Mouse (Mus musculus) frontal cortex, postnatal 25 days (tissue): Measurements from ENCODE around the gene Ch25h.

Experiments used
- DNase-seq, 2 experiments: peaks; one replicate each; pipeline ENCODE4 v3.0.0; 2022; ENCODE audit warnings: low spot score in 2 of 2

Ch25h gene

DNA sequence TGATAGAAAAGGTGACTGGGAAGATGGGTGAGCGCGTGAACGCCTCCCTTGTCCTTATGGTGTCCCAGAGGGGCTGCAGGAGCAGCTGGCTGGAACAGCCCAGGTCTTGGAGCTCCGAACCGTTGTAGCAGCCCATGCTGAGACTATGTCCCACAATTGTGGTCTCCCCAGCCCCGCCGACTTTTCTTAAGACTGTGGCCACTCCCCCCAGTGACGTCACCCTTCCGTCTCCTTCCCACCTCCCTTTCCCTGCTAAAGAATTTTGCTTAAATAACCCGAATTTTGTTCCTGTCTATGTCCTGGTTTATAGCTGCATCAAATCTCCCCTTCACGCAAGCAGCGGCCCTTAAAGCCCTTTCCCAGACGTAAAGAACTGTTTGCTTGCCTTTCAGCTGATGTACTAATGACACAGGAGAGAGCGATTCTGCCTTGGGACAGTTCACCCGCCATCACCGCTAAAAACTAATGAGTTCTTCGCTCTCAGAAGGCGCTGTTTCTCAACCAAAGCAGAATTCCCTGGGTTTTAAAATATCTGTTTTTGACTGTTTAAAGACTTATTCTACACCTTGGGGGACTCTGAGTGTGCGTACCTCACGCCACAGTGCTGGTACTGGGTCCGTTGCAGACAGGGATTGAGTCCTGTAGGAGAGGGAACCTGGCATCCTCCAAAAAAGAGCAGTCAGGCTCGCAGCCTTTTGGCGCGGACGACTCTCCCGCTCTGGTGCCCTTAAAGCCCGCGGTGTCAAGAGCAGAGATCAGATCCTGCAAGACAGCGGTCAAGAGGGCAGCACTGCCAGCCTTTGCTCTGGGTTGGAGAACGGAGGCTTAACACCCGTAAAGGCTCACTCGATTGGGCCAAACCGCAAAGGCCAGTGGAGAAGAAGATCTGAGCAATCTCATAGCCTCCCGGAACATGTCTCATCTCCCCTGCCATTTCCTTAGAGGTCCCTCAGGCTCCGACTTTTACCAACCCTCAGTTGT, at the start of gene Ch25h:
Gene Ch25h, minus strand, starts transcription at position 174 of the 981 bp plus-strand sequence.
- peak in 1 of 2 experiments; percentile 12 for DNase-seq

DNA sequence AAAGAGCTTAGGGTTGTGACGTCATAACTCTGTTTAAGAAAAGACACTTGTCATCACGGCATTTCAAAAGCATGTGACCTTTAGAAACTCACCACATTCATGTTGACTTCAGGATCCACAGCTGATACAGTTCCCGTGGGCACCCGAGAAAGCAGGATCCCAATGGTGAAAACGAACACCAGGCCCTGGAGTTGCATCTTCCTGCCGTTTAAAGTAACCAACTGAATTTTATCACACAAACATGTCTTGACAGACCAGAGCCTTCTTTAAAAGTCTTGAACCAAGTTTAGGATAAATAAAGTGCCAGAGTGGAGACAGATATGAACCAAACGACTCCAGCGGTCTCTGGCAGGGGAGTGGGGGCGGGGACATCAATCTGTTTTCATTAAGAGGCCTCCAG, 49.7 kb upstream of the Ch25h start:
- DNase-seq: no peak

DNA sequence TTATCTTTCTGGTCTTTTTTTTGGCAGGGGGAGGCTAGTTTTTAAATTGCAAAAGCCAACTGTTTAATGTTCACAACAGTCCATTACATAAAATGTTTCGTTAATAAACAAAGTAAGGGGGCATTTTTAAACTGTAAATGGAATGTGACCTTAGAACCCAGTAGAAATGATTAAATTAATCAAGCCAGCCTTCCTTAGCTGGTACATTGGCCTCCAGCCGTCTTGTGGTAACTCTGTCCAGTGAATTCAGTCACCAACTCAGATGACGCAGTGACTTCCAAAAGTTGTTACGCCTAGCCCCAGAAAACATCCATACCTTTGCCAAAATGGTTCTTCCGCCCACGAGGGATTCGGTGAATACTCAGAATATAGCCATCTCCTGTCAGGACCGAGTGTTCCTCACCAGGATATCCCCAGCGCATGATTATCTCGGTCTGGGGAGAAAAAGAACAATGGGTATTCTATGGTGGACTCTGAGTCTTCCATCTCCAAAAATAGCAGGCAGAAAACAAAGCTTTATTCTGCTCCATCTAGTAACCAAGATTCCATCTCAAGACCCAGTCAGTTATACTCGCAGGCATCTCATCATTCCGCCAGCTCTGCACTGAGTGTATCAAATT, 48.3 kb upstream of the Ch25h start:
- no peak for DNase-seq

DNA sequence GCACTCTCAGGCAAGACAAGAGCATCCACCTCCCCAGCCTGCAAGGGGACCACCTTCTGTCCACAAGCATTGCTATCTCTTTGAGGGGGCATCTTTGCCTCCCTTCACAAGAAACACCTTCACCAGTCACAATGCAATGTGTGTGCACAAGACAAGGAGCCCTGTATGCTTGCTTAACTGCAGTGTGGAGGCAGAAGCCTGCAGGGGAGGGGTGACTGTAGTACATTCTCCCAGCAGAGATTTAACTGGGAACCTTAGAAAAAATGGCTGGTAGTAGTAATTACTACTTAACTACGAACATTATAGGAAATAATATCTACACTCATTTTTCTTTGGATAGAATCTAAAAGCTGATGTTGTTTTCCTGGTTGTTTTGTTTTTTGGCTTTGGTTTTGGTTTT, 47.0 kb upstream of the Ch25h start:
- no peak for DNase-seq

- no peak for DNase-seq
These were observed 46.4 kb upstream of the Ch25h start for GRCm38 (mm10) chr19:34521361-34521760.

- no peak for DNase-seq
These were observed 45.1 kb upstream of the Ch25h start for GRCm38 (mm10) chr19:34520051-34520450.

GRCm38 (mm10) chr19:34519646-34520045, 44.7 kb upstream of the Ch25h start:
- DNase-seq: no peak

DNA sequence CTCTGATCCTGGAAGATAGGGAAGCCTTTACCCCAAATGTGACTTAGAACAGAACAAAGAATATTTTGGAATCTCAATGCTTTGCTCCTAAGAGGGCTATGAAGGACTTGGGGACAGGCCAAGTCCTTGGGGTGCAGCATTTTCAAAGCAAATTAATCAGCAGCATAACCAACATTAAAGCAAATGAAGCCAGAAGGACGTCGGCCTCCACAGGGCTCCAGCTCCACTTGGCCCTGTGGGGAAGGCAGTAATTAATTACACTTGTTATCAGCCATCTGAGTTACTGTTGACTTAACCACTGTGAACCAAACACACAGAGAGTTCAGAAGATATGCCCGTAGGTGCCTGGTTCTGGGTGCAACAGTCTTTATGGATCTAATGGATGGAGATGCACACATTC, 43.8 kb upstream of the Ch25h start:
- DNase-seq: no peak

DNA sequence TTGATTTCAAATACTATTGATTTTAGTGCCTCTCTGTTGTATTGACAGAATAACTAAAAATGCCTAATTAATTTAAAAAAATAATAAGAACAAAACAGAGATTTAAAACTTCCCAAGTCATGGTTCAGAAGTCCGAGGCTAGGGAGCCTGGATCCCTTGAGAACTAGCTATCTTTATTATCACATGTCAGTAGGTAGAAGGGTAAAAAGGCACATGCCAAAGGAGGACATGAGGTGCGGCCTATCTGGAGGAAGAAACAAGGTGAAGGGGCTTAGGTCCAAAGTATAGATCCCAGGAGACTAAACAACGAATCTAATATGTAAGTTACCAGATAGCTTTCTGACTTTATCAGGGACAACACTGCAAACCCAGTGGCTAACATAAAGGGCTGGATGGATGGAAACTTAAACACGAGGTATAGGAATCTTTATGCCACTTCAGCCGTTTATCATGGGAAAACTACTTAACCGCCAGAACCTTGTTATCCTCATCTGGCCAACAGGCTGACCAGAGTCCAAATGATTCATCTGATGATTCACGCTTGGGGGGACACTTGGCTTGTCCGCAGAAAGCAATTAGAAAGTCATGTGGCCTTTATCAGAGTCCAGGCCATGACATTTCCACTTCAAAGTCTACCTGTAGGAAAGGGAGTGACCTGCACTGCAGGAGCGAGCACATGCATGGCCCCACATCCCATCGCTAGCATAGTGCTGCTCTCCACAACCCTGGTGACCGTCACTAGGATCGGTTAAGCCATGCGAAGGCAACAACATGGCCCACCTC, 43.0 kb upstream of the Ch25h start:
- DNase-seq: no peak

DNA sequence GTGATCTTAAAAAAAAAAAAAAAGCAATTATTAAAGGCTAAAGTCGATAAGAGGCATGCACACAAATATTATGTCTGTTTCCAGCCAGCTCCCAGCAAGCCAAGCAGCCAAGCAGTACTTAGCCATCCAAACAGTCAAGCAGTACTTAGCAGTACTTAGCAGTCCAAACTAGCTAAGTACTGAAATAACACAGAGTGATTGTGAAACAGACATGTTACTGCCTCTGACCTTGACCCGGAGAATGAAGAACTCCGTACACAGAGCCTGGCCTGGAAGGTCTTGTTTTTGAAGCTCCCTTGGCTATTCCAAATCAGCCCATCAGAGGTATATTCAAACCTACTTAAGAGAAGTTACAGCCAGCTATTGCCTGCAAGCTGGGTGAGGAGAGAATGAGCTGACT, 42.2 kb upstream of the Ch25h start:
- no peak for DNase-seq

GRCm38 (mm10) chr19:34516346-34516745, 41.4 kb upstream of the Ch25h start:
- DNase-seq: no peak

GRCm38 (mm10) chr19:34515681-34516080, 40.7 kb upstream of the Ch25h start:
- no peak for DNase-seq

GRCm38 (mm10) chr19:34511528-34511927, 36.6 kb upstream of the Ch25h start:
- no peak for DNase-seq

- DNase-seq: no peak
These were observed 35.8 kb upstream of the Ch25h start for GRCm38 (mm10) chr19:34510717-34511116.

GRCm38 (mm10) chr19:34505161-34505721, 30.3 kb upstream of the Ch25h start:
- no peak for DNase-seq

DNA sequence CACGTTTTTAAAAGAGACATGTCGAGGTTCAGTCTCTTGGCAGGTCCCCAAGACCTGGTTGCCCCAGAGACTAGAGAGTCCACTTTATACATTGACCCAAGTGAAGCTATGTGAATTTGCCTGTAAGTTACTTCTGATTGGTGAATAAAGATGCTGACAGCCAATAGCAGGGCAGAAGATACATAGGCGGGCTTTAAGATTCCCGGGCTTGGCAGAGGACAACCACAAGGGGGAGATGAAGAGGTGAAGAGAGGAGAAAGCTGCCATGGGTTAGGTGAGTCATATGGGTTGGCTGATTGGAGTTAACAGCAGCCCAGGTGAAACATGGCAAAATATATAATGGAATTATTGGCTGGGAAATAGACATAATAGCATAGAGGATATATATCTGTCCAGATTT, 25.8 kb upstream of the Ch25h start:
- DNase-seq: peak; percentile 23 to 25

DNA sequence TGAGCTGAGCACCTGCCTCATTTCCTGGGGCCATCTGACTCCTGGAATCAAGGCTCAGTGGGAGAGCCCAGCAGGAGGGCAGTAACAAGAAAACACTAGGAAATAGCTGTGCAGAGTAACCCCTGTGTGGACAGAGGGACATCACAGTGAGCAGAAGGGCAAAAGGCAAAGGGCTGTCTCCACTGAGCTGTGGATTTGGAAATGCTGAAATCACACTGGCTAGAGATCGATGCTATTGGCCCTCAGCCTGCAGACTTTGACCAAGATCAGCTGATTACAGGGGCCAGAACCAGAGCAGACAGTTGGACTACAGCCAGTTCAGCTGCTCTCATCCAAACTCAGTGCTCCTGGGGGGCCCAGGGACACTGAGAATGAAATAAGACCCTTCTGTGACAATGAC, 21.4 kb upstream of the Ch25h start:
- DNase-seq: no peak

DNA sequence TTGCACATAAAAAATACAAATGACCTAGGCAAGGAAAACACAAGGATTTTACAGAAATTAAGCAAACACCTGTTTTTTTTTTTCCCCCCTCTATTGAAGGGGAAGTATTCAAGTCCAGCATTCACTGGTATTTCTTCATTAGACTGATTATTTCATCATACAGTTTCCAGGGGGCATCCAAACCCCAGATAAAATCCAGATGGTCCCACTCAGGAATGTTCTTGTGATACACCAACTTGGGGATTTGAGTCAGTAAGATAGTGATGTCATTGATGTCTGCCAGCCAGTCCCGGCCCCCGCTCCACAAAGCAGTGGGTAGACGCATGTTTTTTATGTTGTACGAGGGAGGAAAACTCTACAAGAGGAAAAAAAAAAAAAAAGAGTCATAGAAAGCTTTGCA, 18.9 kb upstream of the Ch25h start:
- DNase-seq: no peak

GRCm38 (mm10) chr19:34483547-34483946, 8.6 kb upstream of the Ch25h start:
- no peak for DNase-seq

DNA sequence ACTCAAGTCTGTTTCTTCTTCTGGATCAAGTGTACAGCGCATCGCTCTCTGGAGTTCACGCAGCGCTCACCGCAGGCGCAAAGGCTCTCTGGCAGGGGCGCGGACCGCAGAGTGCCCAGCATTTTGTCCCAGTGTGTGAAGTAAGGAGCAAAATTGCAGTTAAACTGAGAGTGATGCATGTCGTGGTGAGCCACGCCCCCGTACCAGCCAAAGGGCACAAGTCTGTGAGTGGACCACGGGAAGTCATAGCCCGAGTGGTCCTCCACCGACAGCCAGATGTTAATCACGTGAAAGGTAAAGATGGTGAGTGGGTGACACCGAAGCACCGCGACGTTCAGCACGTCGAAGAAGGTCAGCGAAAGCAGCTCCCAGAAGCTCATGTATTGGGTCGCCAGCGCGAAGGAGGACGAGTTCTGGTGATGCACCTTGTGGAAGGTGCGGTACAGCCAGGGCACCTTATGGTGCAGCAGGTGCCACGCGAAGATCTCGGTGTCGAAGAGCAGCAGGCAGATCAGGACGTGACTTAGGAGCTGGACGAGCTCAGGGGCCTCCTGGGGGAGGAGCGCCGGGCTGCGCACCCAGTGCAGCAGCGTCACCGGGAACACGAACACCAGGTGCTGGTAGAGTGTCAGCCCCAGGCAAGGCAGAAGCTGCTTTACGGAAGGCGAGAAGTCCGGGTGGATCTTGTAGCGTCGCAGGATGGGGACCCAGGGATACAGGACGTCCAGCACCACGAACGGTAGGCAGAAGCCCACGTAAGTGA, 555 bp downstream of the Ch25h start:
- DNase-seq: no peak

GRCm38 (mm10) chr19:34471703-34472102, 3.3 kb downstream of the Ch25h start:
- DNase-seq: no peak
